Mouse (Mus musculus) brain, embryonic 14.5 days (tissue): ENCODE measurements at regions not wholly inside any gene's neighbourhood (a gene's known extent, or its start where the extent isn't known, plus 50 kb on each side); places are given as distances from the start of the nearest gene placed in this dataset.

Experiments
- DNase-seq: peaks from one replicate; pipeline ENCODE4 v3.0.0-alpha.2; 2011; ENCODE audit warnings: low read depth
- CTCF ChIP-seq: fragments of 200-500 bp; IDR thresholded peaks from 2 replicates; pipeline ENCODE4 v1.5.1; 2012; ENCODE audit warnings: inconsistent platforms, mild to moderate bottlenecking, moderate library complexity, borderline replicate concordance; ENCODE audit not compliant: insufficient read depth, insufficient read length; ENCODE audit errors: extremely low read depth
- POLR2A ChIP-seq: fragments of 200-500 bp; IDR thresholded peaks from 2 replicates; pipeline ENCODE4 v1.6.1; 2012; ENCODE audit warnings: mild to moderate bottlenecking, inconsistent platforms, borderline replicate concordance; ENCODE audit not compliant: poor library complexity, insufficient read depth, insufficient read length, severe bottlenecking; ENCODE audit errors: extremely low read depth

DNA sequence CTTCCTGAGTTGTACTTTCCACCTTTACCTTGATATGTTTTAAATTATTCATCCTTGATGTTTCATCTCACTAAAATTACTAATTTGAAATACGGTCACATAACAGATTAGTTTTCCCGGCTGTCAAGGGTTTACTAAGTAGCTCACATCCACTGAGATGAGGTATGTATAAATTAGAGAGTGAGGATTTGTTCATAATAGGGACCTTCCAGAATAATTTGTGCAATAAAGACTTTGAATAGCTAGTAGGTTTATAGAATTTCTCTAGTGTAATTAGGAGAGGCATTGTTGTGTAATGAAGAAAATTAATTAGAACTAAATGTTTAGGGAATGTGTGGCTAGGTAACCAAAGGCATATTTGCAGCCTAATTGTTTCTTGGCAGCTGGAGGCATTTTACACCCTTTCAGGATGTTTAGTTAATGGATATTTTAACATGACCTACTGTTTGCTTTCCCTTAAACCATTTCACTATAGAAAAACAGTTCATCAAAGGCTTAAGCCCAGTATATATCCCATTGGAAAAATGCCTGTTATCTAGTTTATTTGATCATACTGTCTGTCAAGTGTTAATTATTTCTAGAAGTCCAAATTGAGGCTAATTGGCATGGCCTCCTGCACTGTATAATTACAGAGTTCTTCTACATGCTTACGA, 70.8 kb downstream of the Mat2b start:
- TF ChIP-seq POLR2A, result no peak
- TF ChIP-seq CTCF, result no peak

DNA sequence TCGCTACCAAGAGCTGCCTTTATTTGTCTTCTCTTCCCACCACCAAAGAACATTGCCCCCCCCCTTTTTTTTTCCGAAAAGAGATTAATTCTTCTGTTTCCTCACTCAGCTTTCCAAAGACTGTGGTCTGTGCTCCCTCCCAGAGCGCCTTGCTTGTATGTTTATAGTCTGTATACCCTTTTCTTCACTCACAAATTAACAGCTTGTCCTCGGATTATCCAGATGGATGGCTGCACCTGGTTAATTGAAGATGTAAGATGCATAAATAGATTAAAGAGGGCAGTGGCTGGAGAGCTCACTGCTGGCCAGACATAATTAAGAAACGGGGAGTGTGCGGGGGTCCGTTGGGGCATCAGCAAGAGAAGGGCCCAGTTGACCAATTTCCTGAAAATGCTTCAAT, 75.0 kb downstream of the Mat2b start:
- TF ChIP-seq POLR2A (no peak), CTCF (no peak)
- DNase-seq, result peak; percentile 69

More for the DNA sequence above, 70.8 kb downstream of the Mat2b start:
- peak; percentile 93 for DNase-seq

- DNase-seq, result no peak
- TF ChIP-seq CTCF (no peak), POLR2A (no peak)
Measured at GRCm38 (mm10) chr11:40603008-40603407, 92.0 kb downstream of the Mat2b start.

DNA sequence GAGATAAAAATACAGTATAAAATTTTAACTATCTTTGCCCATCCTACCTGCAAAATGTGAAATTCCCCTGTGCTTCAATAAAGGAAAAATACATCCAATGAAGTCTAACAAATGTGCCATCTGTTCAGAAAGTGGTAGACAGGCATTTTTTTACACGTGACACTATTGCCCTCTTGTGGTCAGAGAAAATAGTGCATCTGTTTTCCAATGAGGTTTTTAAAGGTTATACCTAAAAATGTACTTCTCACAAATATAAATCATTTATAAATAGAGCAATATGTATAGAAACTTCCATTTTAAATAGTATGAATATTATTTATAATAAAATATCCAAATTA, 93.5 kb downstream of the Mat2b start:
- peak; percentile 33; the same call in 1 of the 2 replicates for TF ChIP-seq CTCF
- no peak for TF ChIP-seq POLR2A
- peak; percentile 85 for DNase-seq

DNA sequence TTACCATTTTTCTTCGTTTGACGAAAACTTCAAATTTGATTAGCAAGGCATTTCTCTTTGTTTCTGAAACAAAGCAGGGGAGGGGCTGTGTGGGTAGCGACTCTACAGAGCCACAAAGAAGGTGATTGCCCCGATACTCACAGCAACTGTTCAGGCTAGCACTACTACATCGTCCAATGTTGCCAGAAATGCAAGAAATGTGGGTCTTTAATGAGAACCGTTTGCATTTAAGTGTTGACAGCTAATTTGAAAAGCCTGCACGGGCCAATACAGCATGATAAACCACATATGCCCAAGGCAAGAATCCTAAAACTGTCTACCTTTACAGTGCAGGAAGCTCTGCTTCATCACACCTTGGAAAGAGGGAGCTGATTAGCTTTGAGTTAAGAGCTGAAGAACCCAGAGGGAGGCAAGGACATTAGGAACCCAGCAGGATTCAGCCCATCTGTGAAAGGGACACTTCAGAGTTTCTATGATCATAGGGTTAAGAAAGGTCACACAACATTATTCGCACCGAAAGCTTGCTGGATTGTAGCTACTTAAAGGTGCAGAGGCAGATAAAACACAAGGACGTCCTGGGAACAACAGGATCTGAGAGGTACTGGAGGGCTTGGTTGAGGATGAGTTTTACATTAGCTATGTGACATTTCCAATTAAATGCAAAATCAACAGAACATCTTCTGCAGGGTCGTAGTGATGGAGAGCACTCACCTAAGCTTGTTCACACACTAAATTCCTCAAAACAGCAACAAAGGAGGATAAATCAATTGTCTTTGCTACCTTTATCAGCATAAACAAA, 94.0 kb downstream of the Mat2b start:
- peak; percentile 76 for DNase-seq
- no peak for TF ChIP-seq CTCF
- TF ChIP-seq POLR2A, result no peak

DNA sequence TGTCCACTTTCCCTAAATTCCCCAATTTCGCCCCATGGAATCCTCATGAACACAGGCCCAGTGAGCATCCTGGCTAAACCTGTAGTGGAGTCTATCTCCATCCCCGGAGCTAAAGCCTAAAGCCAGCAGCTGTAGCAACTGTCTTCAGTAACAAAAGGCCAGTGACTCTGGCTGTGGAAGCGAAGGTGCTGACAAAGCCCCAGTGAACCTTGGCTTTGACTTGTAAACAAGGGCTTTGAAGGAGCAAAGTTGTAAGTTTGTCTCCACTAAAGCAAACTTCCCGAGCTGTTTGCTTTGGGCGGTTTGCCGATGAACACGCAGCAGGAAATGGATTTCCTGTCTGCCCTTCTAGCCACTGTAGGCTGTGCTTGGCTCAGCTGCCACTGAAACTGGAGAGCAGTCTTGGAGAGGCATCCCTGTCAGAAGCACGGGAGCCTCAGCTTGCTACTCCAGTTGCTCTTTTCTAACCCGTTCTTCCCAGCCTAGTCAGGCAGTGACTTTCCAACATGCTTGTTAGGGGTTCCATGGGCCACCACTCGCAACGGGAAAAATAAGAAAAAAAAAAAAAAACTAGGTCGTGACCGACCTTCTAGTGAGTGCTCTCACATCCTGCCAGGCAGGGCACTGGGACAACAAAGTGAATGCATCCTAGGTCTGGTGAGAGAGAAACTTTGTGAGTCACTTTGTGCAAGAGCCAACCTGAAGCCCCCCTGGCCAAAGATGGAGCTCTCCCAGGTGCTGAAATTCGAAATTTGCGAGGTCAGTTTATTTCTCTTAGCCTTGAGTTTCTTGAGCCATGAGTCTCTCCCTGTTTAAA, 94.8 kb downstream of the Mat2b start:
- DNase-seq, result peak; percentile 70
- TF ChIP-seq POLR2A, result no peak
- TF ChIP-seq CTCF, result no peak

- TF ChIP-seq CTCF (peak; percentile 35; the same call in 1 of the 2 replicates), POLR2A (no peak)
- DNase-seq, result peak; percentile 76
Measured at GRCm38 (mm10) chr11:40596347-40596746, 98.7 kb downstream of the Mat2b start.

GRCm38 (mm10) chr11:40592056-40592455, 102.9 kb downstream of the Mat2b start:
- no peak for TF ChIP-seq CTCF
- TF ChIP-seq POLR2A, result no peak
- peak; percentile 52 for DNase-seq

- peak; percentile 62 for DNase-seq
- TF ChIP-seq POLR2A (no peak), CTCF (no peak)
Measured at GRCm38 (mm10) chr11:40573758-40574139, 121.3 kb downstream of the Mat2b start.

GRCm38 (mm10) chr11:40572953-40573757, 121.8 kb downstream of the Mat2b start:
- peak; percentile 89 for DNase-seq
- no peak for TF ChIP-seq POLR2A
- no peak for TF ChIP-seq CTCF
